Mouse (Mus musculus) ES-E14 (cell line): Measurements from ENCODE around the gene Gm13090.

Source experiments
- CHD2 ChIP-seq: IDR thresholded peaks from 2 replicates; pipeline ENCODE4 v1.6.1; 2014; ENCODE audit warnings: mild to moderate bottlenecking, low read depth, low read length, inconsistent platforms
- HCFC1 ChIP-seq: IDR thresholded peaks from 2 replicates; pipeline ENCODE4 v1.6.1; 2012; ENCODE audit warnings: low read length, inconsistent platforms, borderline replicate concordance; ENCODE audit not compliant: insufficient read depth
- MAFK ChIP-seq: IDR thresholded peaks from 2 replicates; pipeline ENCODE4 v1.6.1; 2014; ENCODE audit warnings: mild to moderate bottlenecking, low read depth, low read length, inconsistent platforms; ENCODE audit not compliant: insufficient read depth
- ZC3H11A ChIP-seq: IDR thresholded peaks from 2 replicates; pipeline ENCODE4 v1.6.1; 2012; ENCODE audit warnings: low read depth, mild to moderate bottlenecking, inconsistent platforms, low read length, borderline replicate concordance
- ZNF384 ChIP-seq: IDR thresholded peaks from 2 replicates; pipeline ENCODE4 v1.6.1; 2012; ENCODE audit warnings: low read depth, low read length, inconsistent platforms

DNA sequence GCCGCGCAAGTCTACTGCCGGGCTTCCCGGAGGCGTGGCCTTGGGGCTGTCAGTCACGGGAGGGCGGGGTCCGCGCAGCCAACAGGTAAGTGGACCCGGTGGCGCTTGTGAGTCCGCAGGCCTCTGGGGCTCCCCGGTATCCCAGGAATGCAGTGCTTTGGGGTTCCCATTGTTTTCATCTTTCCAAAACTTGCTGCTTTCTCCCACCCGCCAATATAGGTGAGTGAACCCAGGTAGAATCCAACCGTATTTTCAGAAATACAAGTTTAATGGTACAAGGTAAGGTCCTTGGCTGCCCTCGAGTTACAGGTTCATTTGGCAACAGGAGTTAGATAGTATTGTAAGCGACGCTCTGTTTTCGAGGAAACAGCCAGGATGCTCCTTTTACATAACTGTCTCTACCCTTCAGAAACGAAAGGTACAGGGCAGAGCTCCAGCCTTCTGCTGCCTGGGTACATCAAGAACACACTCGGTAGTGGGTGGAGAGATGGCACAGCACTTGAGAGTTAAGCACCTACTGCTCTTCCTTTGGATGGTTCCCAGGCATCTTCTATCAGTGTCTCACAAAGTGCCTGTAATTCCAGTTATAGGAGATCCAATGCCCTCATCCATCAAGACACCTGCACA is 44.3 kb upstream of the Gm13090 start:
- TF ChIP-seq MAFK: no peak
- TF ChIP-seq ZNF384: no peak
- no peak for TF ChIP-seq ZC3H11A
- TF ChIP-seq CHD2: no peak
- no peak for TF ChIP-seq HCFC1
